Mouse (Mus musculus) bone marrow macrophage, adult 2 months (primary cell): Measurements from ENCODE around the gene Vamp1.
"Not testable (repeated sequence)": the region's sequence is repeated elsewhere in the genome, so short reads cannot be mapped to it uniquely, and the experiment has no call there.

Experiments
- CTCF ChIP-seq: IDR thresholded peaks from 2 replicates; pipeline ENCODE4 v1.5.1; 2012; ENCODE audit warnings: low read depth, mild to moderate bottlenecking, low read length, moderate library complexity
- POLR2A ChIP-seq: IDR thresholded peaks from 2 replicates; pipeline ENCODE4 v1.6.1; 2012; ENCODE audit warnings: mild to moderate bottlenecking, low read depth, low read length, borderline replicate concordance

- TF ChIP-seq CTCF, POLR2A: not testable (repeated sequence)
These were observed 51.2 kb downstream of the Vamp1 start for GRCm38 (mm10) chr6:125266600-125266999.
